Comparison of ENCODE assay signal across 22 mouse cellular contexts in genomic region chr4:16302135-16302534, GRCm38 (mm10).
DNase-seq lines count a peak whose midpoint lies in the region; ATAC-seq lines count a peak whose summit lies in the region.
"Had no signal": no experiment of that assay in that cellular context is flagged by ENCODE, and none has a peak within 500 bp of the region (broad histone marks: within the 10 kb centered on the region; RNA-seq: fewer than 3 reads in every experiment).

No protein-coding gene starts in this region.

- WGBS in hindbrain, embryonic 15.5 days: 76% methylated on average over 2 of the region's 2 CpGs
- WGBS in hindbrain, embryonic 14.5 days: 85% methylated on average over 2 of the region's 2 CpGs
- 69% methylated on average over 2 of the region's 2 CpGs for WGBS in neural tube, embryonic 13.5 days
- WGBS in neural tube, embryonic 14.5 days: 58% methylated on average over 2 of the region's 2 CpGs
- 44% methylated on average over 2 of the region's 2 CpGs for WGBS in neural tube, embryonic 15.5 days

- no peak for DNase-seq in hindbrain, embryonic 14.5 days (ENCODE audit: low spot score)
- no peak for DNase-seq in neural tube, embryonic 10.5 days (ENCODE audit: extremely low spot score, low spot score)
- DNase-seq: adrenal gland, adult 2 months; adrenal gland, adult 8-10 months; adrenal gland, postnatal 10 days; adrenal gland, postnatal 14 days; adrenal gland, postnatal 25 days; adrenal gland, postnatal 36 days; B cell, adult 2 months; cerebellum, adult 11 months; cerebellum, adult 11-12 months; cerebellum, adult 18-20 months; cerebellum, adult 2 months had no signal

- no peak overlapping the region for H3K9ac ChIP-seq in hindbrain, embryonic 15.5 days
- H3K9ac ChIP-seq in hindbrain, embryonic 14.5 days: no peak overlapping the region
- H3K9ac ChIP-seq in neural tube, embryonic 13.5 days: no peak overlapping the region
- H3K9ac ChIP-seq in neural tube, embryonic 14.5 days (replicated peaks; ENCODE audit: low read depth, low read length): no peak overlapping the region
- H3K9ac ChIP-seq in neural tube, embryonic 15.5 days (replicated peaks): no peak overlapping the region

- H3K27ac ChIP-seq in hindbrain, embryonic 15.5 days (replicated peaks): no peak overlapping the region
- H3K27ac ChIP-seq in hindbrain, embryonic 14.5 days: no peak overlapping the region
- H3K27ac ChIP-seq in neural tube, embryonic 13.5 days (replicated peaks): no peak overlapping the region
- no peak overlapping the region for H3K27ac ChIP-seq in neural tube, embryonic 14.5 days (ENCODE audit: low read depth, low read length)
- no peak overlapping the region for H3K27ac ChIP-seq in neural tube, embryonic 15.5 days (replicated peaks)

- H3K4me2 ChIP-seq in hindbrain, embryonic 15.5 days: no peak overlapping the region
- no peak overlapping the region for H3K4me2 ChIP-seq in hindbrain, embryonic 14.5 days (replicated peaks)
- no peak overlapping the region for H3K4me2 ChIP-seq in neural tube, embryonic 13.5 days
- H3K4me2 ChIP-seq in neural tube, embryonic 14.5 days (ENCODE audit: low read depth, low read length): no peak overlapping the region
- no peak overlapping the region for H3K4me2 ChIP-seq in neural tube, embryonic 15.5 days

- H3K27me3 ChIP-seq in hindbrain, embryonic 15.5 days: no peaks in the 10 kb centered on the region
- H3K27me3 ChIP-seq in hindbrain, embryonic 14.5 days (ENCODE audit: control insufficient read depth, insufficient read depth, low read length): no peaks in the 10 kb centered on the region
- H3K27me3 ChIP-seq in neural tube, embryonic 13.5 days: no peaks in the 10 kb centered on the region
- H3K27me3 ChIP-seq in neural tube, embryonic 14.5 days (ENCODE audit: control insufficient read depth, insufficient read depth, low read length): no peaks in the 10 kb centered on the region
- no peaks in the 10 kb centered on the region for H3K27me3 ChIP-seq in neural tube, embryonic 15.5 days (replicated peaks)
- H3K27me3 ChIP-seq: CH12.LX, Patski had no signal

- H3K9me3 ChIP-seq in hindbrain, embryonic 15.5 days: no peaks in the 10 kb centered on the region
- no peaks in the 10 kb centered on the region for H3K9me3 ChIP-seq in hindbrain, embryonic 14.5 days (ENCODE audit: control insufficient read depth, low read length)
- H3K9me3 ChIP-seq in neural tube, embryonic 13.5 days: no peaks in the 10 kb centered on the region
- no peaks in the 10 kb centered on the region for H3K9me3 ChIP-seq in neural tube, embryonic 14.5 days (ENCODE audit: control insufficient read depth, low read length)
- no peaks in the 10 kb centered on the region for H3K9me3 ChIP-seq in neural tube, embryonic 15.5 days (replicated peaks)
- H3K9me3 ChIP-seq: G1E had no signal

- ATAC-seq in hindbrain, embryonic 15.5 days (ENCODE audit: low FRiP score, low read depth): 0 out of 2 replicates have a peak, but pooled peaks have one; percentile 34
- ATAC-seq in hindbrain, embryonic 14.5 days (ENCODE audit: low FRiP score): no peak
- 0 out of 2 replicates have a peak, but pooled peaks have one; percentile 32 for ATAC-seq in neural tube, embryonic 13.5 days (ENCODE audit: low read depth)
- peak; percentile 76 for ATAC-seq in neural tube, embryonic 14.5 days (ENCODE audit: low read depth)
- ATAC-seq in neural tube, embryonic 15.5 days (ENCODE audit: low FRiP score): peak; percentile 76
- ATAC-seq in CD4-positive, CD25-positive, alpha-beta regulatory T cell, adult 4 months: no peak
- no peak for ATAC-seq in activated CD4-positive, CD25-positive, alpha-beta regulatory T cell, adult 4 months
- ATAC-seq: Patski had no signal

- H3K36me3 ChIP-seq in hindbrain, embryonic 15.5 days: no peaks in the 10 kb centered on the region
- H3K36me3 ChIP-seq in hindbrain, embryonic 14.5 days (replicated peaks; ENCODE audit: control insufficient read depth, insufficient read depth): no peaks in the 10 kb centered on the region
- no peaks in the 10 kb centered on the region for H3K36me3 ChIP-seq in neural tube, embryonic 13.5 days
- no peaks in the 10 kb centered on the region for H3K36me3 ChIP-seq in neural tube, embryonic 14.5 days (ENCODE audit: control insufficient read depth, insufficient read depth, low read length)
- H3K36me3 ChIP-seq in neural tube, embryonic 15.5 days: no peaks in the 10 kb centered on the region
- H3K36me3 ChIP-seq: G1E had no signal

- no peak overlapping the region for H3K4me3 ChIP-seq in hindbrain, embryonic 15.5 days
- H3K4me3 ChIP-seq in hindbrain, embryonic 14.5 days (replicated peaks; ENCODE audit: low read length): no peak overlapping the region
- no peak overlapping the region for H3K4me3 ChIP-seq in neural tube, embryonic 13.5 days
- H3K4me3 ChIP-seq in neural tube, embryonic 14.5 days (ENCODE audit: low read depth, low read length): no peak overlapping the region
- no peak overlapping the region for H3K4me3 ChIP-seq in neural tube, embryonic 15.5 days (replicated peaks)

- H3K4me1 ChIP-seq in hindbrain, embryonic 15.5 days (replicated peaks): no peaks in the 10 kb centered on the region
- no peaks in the 10 kb centered on the region for H3K4me1 ChIP-seq in hindbrain, embryonic 14.5 days (replicated peaks; ENCODE audit: control insufficient read depth, insufficient read depth, low read length)
- H3K4me1 ChIP-seq in neural tube, embryonic 13.5 days (replicated peaks): no peaks in the 10 kb centered on the region
- no peaks in the 10 kb centered on the region for H3K4me1 ChIP-seq in neural tube, embryonic 14.5 days (ENCODE audit: control insufficient read depth, insufficient read depth, low read length)
- H3K4me1 ChIP-seq in neural tube, embryonic 15.5 days: no peaks in the 10 kb centered on the region

Comparison
In these comparisons a context has a peak if more than half of its experiments do, and no peak if none do; other contexts are left out.
1. ATAC-seq: peak in hindbrain, embryonic 15.5 days (single experiment), neural tube, embryonic 13.5 days (single experiment), neural tube, embryonic 14.5 days (single experiment) and neural tube, embryonic 15.5 days (single experiment); none in hindbrain, embryonic 14.5 days (single experiment), CD4-positive, CD25-positive, alpha-beta regulatory T cell, adult 4 months (single experiment) and activated CD4-positive, CD25-positive, alpha-beta regulatory T cell, adult 4 months (single experiment).